In genomic region chr12:54105531-54105930, GRCm38 (mm10) we compare ENCODE assay signal across 12 mouse cellular contexts.
DNase-seq lines count a peak whose midpoint lies in the region; ATAC-seq and TF ChIP-seq lines count a peak whose summit lies in the region.
"Had no signal": no experiment of that assay in that cellular context is flagged by ENCODE, and none has a peak within 500 bp of the region (broad histone marks: within the 10 kb centered on the region; RNA-seq: fewer than 3 reads in every experiment).

No protein-coding gene starts in this region.

- H3K9ac ChIP-seq in embryonic facial prominence, embryonic 14.5 days (ENCODE audit: low read depth, low read length) = no peak overlapping the region
- H3K9ac ChIP-seq: embryonic facial prominence, embryonic 13.5 days had no signal

- H3K27me3 ChIP-seq in embryonic facial prominence, embryonic 14.5 days (replicated peaks; ENCODE audit: control insufficient read depth, insufficient read depth, low read length) = no peaks in the 10 kb centered on the region
- H3K27me3 ChIP-seq: embryonic facial prominence, embryonic 13.5 days had no signal

- no peak overlapping the region for H3K4me2 ChIP-seq in embryonic facial prominence, embryonic 14.5 days (ENCODE audit: low read depth, low read length)
- H3K4me2 ChIP-seq: embryonic facial prominence, embryonic 13.5 days had no signal

- no peaks in the 10 kb centered on the region for H3K36me3 ChIP-seq in embryonic facial prominence, embryonic 14.5 days (ENCODE audit: control insufficient read depth, insufficient read depth, low read length)
- H3K36me3 ChIP-seq: embryonic facial prominence, embryonic 13.5 days had no signal

- no peak for ATAC-seq in embryonic facial prominence, embryonic 14.5 days (ENCODE audit: low read depth)
- no peak for ATAC-seq in inflammation-experienced regulatory T-cells, adult 6 months

- no peak for DNase-seq in gastrocnemius, adult 2 months
- DNase-seq in gastrocnemius, adult 8-10 months (ENCODE audit: low spot score in 2 of 2) = no peak
- peak; percentile 14 for DNase-seq in layer of hippocampus, adult 9-11 months
- no peak for DNase-seq in layer of hippocampus, postnatal 36 days
- peak; percentile 24 for DNase-seq in ES-CJ7 (ENCODE audit: low read depth, low spot score)
- peak; percentile 61 for DNase-seq in embryonic facial prominence, embryonic 14.5 days (ENCODE audit: low spot score)
- DNase-seq in thymus, postnatal 10 days (ENCODE audit: low spot score in 2 of 2) = no peak
- DNase-seq: lung, postnatal 4 days; right cerebral cortex, postnatal 14 days; thymus, adult 2 months had no signal

- H3K4me1 ChIP-seq in embryonic facial prominence, embryonic 14.5 days (ENCODE audit: control insufficient read depth, insufficient read depth, low read length) = no peaks in the 10 kb centered on the region
- H3K4me1 ChIP-seq: embryonic facial prominence, embryonic 13.5 days had no signal

- H3K4me3 ChIP-seq in gastrocnemius, adult 2 months = no peak overlapping the region
- no peak overlapping the region for H3K4me3 ChIP-seq in embryonic facial prominence, embryonic 14.5 days (ENCODE audit: low read depth, low read length)
- H3K4me3 ChIP-seq: embryonic facial prominence, embryonic 13.5 days had no signal

- no peak overlapping the region for H3K27ac ChIP-seq in gastrocnemius, adult 2 months
- H3K27ac ChIP-seq in embryonic facial prominence, embryonic 14.5 days (replicated peaks; ENCODE audit: low read depth, low read length) = no peak overlapping the region
- H3K27ac ChIP-seq: embryonic facial prominence, embryonic 13.5 days had no signal

- TF ChIP-seq CTCF in gastrocnemius, adult 2 months (IDR thresholded peaks at IDR 0.05) = peak; percentile 27

- 43% methylated on average over 5 of the region's 5 CpGs for WGBS in embryonic facial prominence, embryonic 14.5 days

- no peaks in the 10 kb centered on the region for H3K9me3 ChIP-seq in embryonic facial prominence, embryonic 14.5 days (ENCODE audit: control insufficient read depth, low read length)
- H3K9me3 ChIP-seq: embryonic facial prominence, embryonic 13.5 days had no signal

- intact Hi-C loops in gastrocnemius, adult 2 months (cut with DNase I) = loop anchor here (10.0 kb wide), 1 partner anchor 249 kb away; no protein-coding TSS in a partner anchor

Comparison
In these comparisons a context has a peak if more than half of its experiments do, and no peak if none do; other contexts are left out.
1. DNase-seq: peak in layer of hippocampus, adult 9-11 months (single experiment), ES-CJ7 (single experiment) and embryonic facial prominence, embryonic 14.5 days (single experiment); none in gastrocnemius, adult 2 months (single experiment), gastrocnemius, adult 8-10 months (0 of 2), layer of hippocampus, postnatal 36 days (0 of 2) and thymus, postnatal 10 days (0 of 2).